Mouse (Mus musculus) heart, embryonic 13.5 days (tissue): ENCODE measurements around the gene Kif27. TPM values are rescaled to one million over a fixed set of nuclear protein-coding genes. Genes with fewer than 3 reads are reported as not detected.
A peak's percentile ranks its signal among the peaks of the same experiment; 100 is the strongest.
"Not testable (repeated sequence)": the region's sequence is repeated elsewhere in the genome, so short reads cannot be mapped to it uniquely, and the experiment has no call there.

Experiments
- ATAC-seq: fragments of 200-750 bp; cut with Nextera tagmentation; 2 replicates; pipeline ENCODE4 v1.8.0; 2017; ENCODE audit warnings: moderate TSS enrichment; ENCODE audit not compliant: insufficient number of reproducible peaks, low FRiP score, low TSS enrichment; ENCODE audit errors: extremely low read depth
- H3K27ac ChIP-seq: fragments of 300-500 bp; sonication (generic); replicated peaks from 2 replicates; pipeline ENCODE4 v1.5.1; 2015; ENCODE audit warnings: moderate library complexity, mild to moderate bottlenecking, inconsistent platforms
- H3K27me3 ChIP-seq: fragments of 300-500 bp; sonication (generic); replicated peaks from 2 replicates; pipeline ENCODE4 v1.6.1; 2015; ENCODE audit warnings: mild to moderate bottlenecking, inconsistent platforms
- H3K36me3 ChIP-seq: fragments of 300-500 bp; sonication (generic); 2 replicates; pipeline ENCODE4 v1.6.1; 2015; ENCODE audit warnings: mild to moderate bottlenecking, inconsistent platforms
- H3K4me1 ChIP-seq: fragments of 300-500 bp; sonication (generic); 2 replicates; pipeline ENCODE4 v1.6.1; 2015; ENCODE audit warnings: inconsistent platforms
- H3K4me2 ChIP-seq: fragments of 300-500 bp; sonication (generic); 2 replicates; pipeline ENCODE4 v1.6.1; 2015; ENCODE audit warnings: inconsistent platforms, mild to moderate bottlenecking, moderate library complexity
- H3K4me3 ChIP-seq: fragments of 300-500 bp; sonication (generic); 2 replicates; pipeline ENCODE4 v1.5.1; 2015; ENCODE audit warnings: moderate library complexity, mild to moderate bottlenecking, inconsistent platforms
- H3K9ac ChIP-seq: fragments of 300-500 bp; sonication (generic); 2 replicates; pipeline ENCODE4 v1.6.1; 2015; ENCODE audit warnings: inconsistent platforms, mild to moderate bottlenecking, moderate library complexity
- H3K9me3 ChIP-seq: fragments of 300-500 bp; sonication (generic); 2 replicates; pipeline ENCODE4 v1.6.1; 2016; ENCODE audit warnings: inconsistent platforms
- WGBS: fragments of 180-500 bp; shearing (Covaris S2); methylation state at CpG from one replicate; pipeline ENCODE4 v1.1.7; 2015; ENCODE audit warnings: mixed read lengths; 5-methylcytosine and 5-hydroxymethylcytosine counted together
- polyA plus RNA-seq: library from polyadenylated mRNA; unstranded; fragments of >200 nt; fragmentation: Nextera tagmentation; extraction: Ambion mirVana; gene quantifications from 2 replicates; pipeline ENCODE4 v1.2.1, GENCODE M21; 2015

The Kif27 gene
- polyA plus RNA-seq, 1 experiment from 2014 or later: 0.17 TPM

GRCm38 (mm10) chr13:58387948-58388347, 29.0 kb upstream of the Kif27 start:
- no peaks in the 10 kb centered on the region for H3K9me3 ChIP-seq
- no peak overlapping the region for H3K9ac ChIP-seq
- H3K4me1 ChIP-seq: peaks cover 14% of the 10 kb centered on the region
- H3K4me3 ChIP-seq: no peak overlapping the region
- H3K27me3 ChIP-seq: no peaks in the 10 kb centered on the region
- H3K4me2 ChIP-seq: no peak overlapping the region; the same call in 1 of the 2 replicates
- ATAC-seq: no peak
- H3K27ac ChIP-seq: no peak overlapping the region
- WGBS: 13% methylated on average over 7 of the region's 7 CpGs
- peaks cover 34% of the 10 kb centered on the region for H3K36me3 ChIP-seq

GRCm38 (mm10) chr13:58385547-58385920, 26.6 kb upstream of the Kif27 start:
- WGBS: 81% methylated on average over 7 of the region's 7 CpGs
- H3K27ac ChIP-seq: peak overlapping the region; percentile 33; the same call in 1 of the 2 replicates
- no peak for ATAC-seq

GRCm38 (mm10) chr13:58384779-58385546, 26.0 kb upstream of the Kif27 start, which contains the start of gene 2210016F16Rik:
Gene 2210016F16Rik (minus strand): TSS chr13:58385225.
- H3K4me3 ChIP-seq: peak within 1 kb of the TSS; percentile 80
- H3K4me1 ChIP-seq: peaks cover 14% of the 10 kb centered on the region
- WGBS: 2% methylated on average over 80 of the region's 80 CpGs
- peaks cover 16% of the 10 kb centered on the region for H3K9me3 ChIP-seq
- peak within 1 kb of the TSS; percentile 88 for H3K9ac ChIP-seq
- peaks cover 38% of the 10 kb centered on the region for H3K36me3 ChIP-seq
- peak; percentile 37 for ATAC-seq
- peak within 1 kb of the TSS; percentile 90 for H3K4me2 ChIP-seq
- H3K27ac ChIP-seq: peak within 1 kb of the TSS; percentile 33; the same call in 1 of the 2 replicates
- no peaks in the 10 kb centered on the region for H3K27me3 ChIP-seq

More at GRCm38 (mm10) chr13:58385547-58385920, 26.6 kb upstream of the Kif27 start:
- H3K4me2 ChIP-seq: peak overlapping the region; percentile 90
- H3K4me3 ChIP-seq: peak overlapping the region; percentile 80
- peaks cover 38% of the 10 kb centered on the region for H3K36me3 ChIP-seq
- peaks cover 14% of the 10 kb centered on the region for H3K4me1 ChIP-seq
- H3K9me3 ChIP-seq: peaks cover 10% of the 10 kb centered on the region
- H3K27me3 ChIP-seq: no peaks in the 10 kb centered on the region
- peak overlapping the region; percentile 88 for H3K9ac ChIP-seq

- WGBS: 45% methylated on average over 11 of the region's 11 CpGs
- Histone ChIP-seq H3K27me3 (no peaks in the 10 kb centered on the region), H3K4me3 (peak overlapping the region; percentile 80), H3K27ac (no peak overlapping the region), H3K4me1 (peaks cover 14% of the 10 kb centered on the region), H3K36me3 (peaks cover 38% of the 10 kb centered on the region), H3K4me2 (peak overlapping the region; percentile 90), H3K9me3 (peaks cover 21% of the 10 kb centered on the region), H3K9ac (peak overlapping the region; percentile 88)
- ATAC-seq: no peak
Measured at GRCm38 (mm10) chr13:58384371-58384770, 25.4 kb upstream of the Kif27 start.

GRCm38 (mm10) chr13:58373153-58373470, 14.2 kb upstream of the Kif27 start:
- Histone ChIP-seq H3K36me3 (no peaks in the 10 kb centered on the region), H3K27me3 (no peaks in the 10 kb centered on the region), H3K4me2 (no peak overlapping the region), H3K9ac (no peak overlapping the region), H3K4me3 (no peak overlapping the region), H3K4me1 (no peaks in the 10 kb centered on the region), H3K27ac (no peak overlapping the region), H3K9me3 (no peaks in the 10 kb centered on the region; the same call in 1 of the 2 replicates)
- no peak for ATAC-seq
- 72% methylated on average over 2 of the region's 2 CpGs for WGBS

GRCm38 (mm10) chr13:58372278-58373152, 13.6 kb upstream of the Kif27 start:
- 71% methylated on average over 5 of the region's 5 CpGs for WGBS
- Histone ChIP-seq H3K4me1 (no peaks in the 10 kb centered on the region), H3K4me3 (no peak overlapping the region), H3K4me2 (no peak overlapping the region), H3K9ac (no peak overlapping the region), H3K27me3 (no peaks in the 10 kb centered on the region), H3K9me3 (no peaks in the 10 kb centered on the region; the same call in 1 of the 2 replicates), H3K27ac (no peak overlapping the region), H3K36me3 (no peaks in the 10 kb centered on the region)
- no peak for ATAC-seq

- Histone ChIP-seq H3K27me3 (no peaks in the 10 kb centered on the region), H3K36me3 (no peaks in the 10 kb centered on the region), H3K27ac (no peak overlapping the region), H3K4me2 (no peak overlapping the region), H3K4me3 (no peak overlapping the region), H3K9me3 (no peaks in the 10 kb centered on the region), H3K9ac (no peak overlapping the region), H3K4me1 (no peaks in the 10 kb centered on the region)
- 63% methylated on average over 4 of the region's 4 CpGs for WGBS
- no peak for ATAC-seq
Measured at GRCm38 (mm10) chr13:58368835-58369234, 9.9 kb upstream of the Kif27 start.

GRCm38 (mm10) chr13:58367641-58368040, 8.7 kb upstream of the Kif27 start:
- ATAC-seq: no peak
- Histone ChIP-seq H3K9me3 (no peaks in the 10 kb centered on the region), H3K4me1 (no peaks in the 10 kb centered on the region), H3K27me3 (no peaks in the 10 kb centered on the region), H3K9ac (no peak overlapping the region), H3K36me3 (no peaks in the 10 kb centered on the region), H3K4me2 (no peak overlapping the region), H3K4me3 (no peak overlapping the region), H3K27ac (no peak overlapping the region)
- WGBS: 62% methylated on average over 1 of the region's 1 CpGs

- ATAC-seq: no peak
- H3K9me3 ChIP-seq: no peaks in the 10 kb centered on the region
- 82% methylated on average over 3 of the region's 3 CpGs for WGBS
- H3K4me1 ChIP-seq: no peaks in the 10 kb centered on the region
- H3K36me3 ChIP-seq: no peaks in the 10 kb centered on the region
- no peak overlapping the region for H3K9ac ChIP-seq
- H3K27ac ChIP-seq: no peak overlapping the region
- H3K4me2 ChIP-seq: no peak overlapping the region
- no peaks in the 10 kb centered on the region for H3K27me3 ChIP-seq
- H3K4me3 ChIP-seq: no peak overlapping the region
Measured at GRCm38 (mm10) chr13:58366373-58366772, 7.5 kb upstream of the Kif27 start.

- not testable (repeated sequence) for H3K9ac ChIP-seq, ATAC-seq, H3K4me2 ChIP-seq, H3K9me3 ChIP-seq, H3K27me3 ChIP-seq, H3K4me3 ChIP-seq, H3K36me3 ChIP-seq, H3K27ac ChIP-seq, H3K4me1 ChIP-seq
- WGBS: 74% methylated on average over 8 of the region's 8 CpGs
Measured at GRCm38 (mm10) chr13:58365179-58365578, 6.3 kb upstream of the Kif27 start.

GRCm38 (mm10) chr13:58364353-58365175, 5.6 kb upstream of the Kif27 start:
- H3K27ac ChIP-seq: no peak overlapping the region
- 69% methylated on average over 8 of the region's 8 CpGs for WGBS
- no peaks in the 10 kb centered on the region for H3K36me3 ChIP-seq
- H3K9ac ChIP-seq: no peak overlapping the region
- no peaks in the 10 kb centered on the region for H3K27me3 ChIP-seq
- no peaks in the 10 kb centered on the region for H3K4me1 ChIP-seq
- no peak overlapping the region for H3K4me3 ChIP-seq
- no peak for ATAC-seq
- H3K4me2 ChIP-seq: no peak overlapping the region
- H3K9me3 ChIP-seq: no peaks in the 10 kb centered on the region
